Mouse (Mus musculus): ENCODE data around the gene Capzb.

Gene Capzb

GRCm38 (mm10) chr4:139241678-139242606 lies 49.2 kb downstream of the Capzb start:
- no peak for DNase-seq

GRCm38 (mm10) chr4:139242607-139242955 lies 49.9 kb downstream of the Capzb start:
- DNase-seq = no peak

- no peak for DNase-seq
Observed at GRCm38 (mm10) chr4:139244176-139244575, 51.5 kb downstream of the Capzb start.

- no peak for DNase-seq
Observed at GRCm38 (mm10) chr4:139244766-139245165, 52.1 kb downstream of the Capzb start.

- no peak for DNase-seq
Observed at GRCm38 (mm10) chr4:139245534-139245933, 52.8 kb downstream of the Capzb start.

GRCm38 (mm10) chr4:139246130-139246877 lies 53.6 kb downstream of the Capzb start:
- DNase-seq = no peak

- DNase-seq = no peak
Observed at GRCm38 (mm10) chr4:139247966-139248365, 55.3 kb downstream of the Capzb start.

GRCm38 (mm10) chr4:139248736-139249135 lies 56.0 kb downstream of the Capzb start:
- no peak for DNase-seq

GRCm38 (mm10) chr4:139250043-139250442 lies 57.3 kb downstream of the Capzb start:
- no peak for DNase-seq

- DNase-seq = no peak
Observed at GRCm38 (mm10) chr4:139250886-139251285, 58.2 kb downstream of the Capzb start.

GRCm38 (mm10) chr4:139252051-139252760 lies 59.5 kb downstream of the Capzb start:
- DNase-seq = peak; percentile 69

- DNase-seq = no peak
Observed at GRCm38 (mm10) chr4:139253206-139253605, 60.5 kb downstream of the Capzb start.

- DNase-seq = no peak
Observed at GRCm38 (mm10) chr4:139256146-139256545, 63.4 kb downstream of the Capzb start.

GRCm38 (mm10) chr4:139256708-139257107 lies 64.0 kb downstream of the Capzb start:
- no peak for DNase-seq

GRCm38 (mm10) chr4:139258621-139259301 lies 66.1 kb downstream of the Capzb start:
- no peak for DNase-seq

- no peak for DNase-seq
Observed at GRCm38 (mm10) chr4:139259302-139259871, 66.7 kb downstream of the Capzb start.

GRCm38 (mm10) chr4:139262981-139263380 lies 70.3 kb downstream of the Capzb start:
- DNase-seq = no peak

GRCm38 (mm10) chr4:139265783-139266499 lies 73.2 kb downstream of the Capzb start:
- peak; percentile 57 for DNase-seq

- no peak for DNase-seq
Observed at GRCm38 (mm10) chr4:139266500-139266865, 73.8 kb downstream of the Capzb start.

GRCm38 (mm10) chr4:139267335-139267734 lies 74.6 kb downstream of the Capzb start:
- no peak for DNase-seq

- no peak for DNase-seq
Observed at GRCm38 (mm10) chr4:139268242-139268641, 75.5 kb downstream of the Capzb start.

GRCm38 (mm10) chr4:139270168-139270567 lies 77.5 kb downstream of the Capzb start:
- peak; percentile 65 for DNase-seq

Measured in cerebellum, adult 11 months (tissue).